Mouse (Mus musculus) forebrain, embryonic 15.5 days (tissue): Measurements from ENCODE around the gene Setd5. TPM values are rescaled to one million over a fixed set of nuclear protein-coding genes. Genes with fewer than 3 reads are reported as not detected.

Source experiments
- ATAC-seq: fragments of 200-750 bp; cut with Nextera tagmentation; replicated peaks from 2 replicates; pipeline ENCODE4 v1.8.0; 2017; ENCODE audit warnings: mild to moderate bottlenecking, moderate TSS enrichment, moderate library complexity
- H3K27ac ChIP-seq: fragments of 300-500 bp; sonication (generic); replicated peaks from 2 replicates; pipeline ENCODE4 v1.5.1; 2015; ENCODE audit warnings: mild to moderate bottlenecking, inconsistent platforms
- H3K27me3 ChIP-seq: fragments of 300-500 bp; sonication (generic); 2 replicates; pipeline ENCODE4 v1.6.1; 2015; ENCODE audit warnings: inconsistent platforms
- H3K36me3 ChIP-seq: fragments of 300-500 bp; sonication (generic); 2 replicates; pipeline ENCODE4 v1.6.1; 2015; ENCODE audit warnings: mild to moderate bottlenecking, inconsistent platforms
- H3K4me1 ChIP-seq: fragments of 300-500 bp; sonication (generic); 2 replicates; pipeline ENCODE4 v1.6.1; 2015; ENCODE audit warnings: inconsistent platforms
- H3K4me2 ChIP-seq: fragments of 300-500 bp; sonication (generic); replicated peaks from 2 replicates; pipeline ENCODE4 v1.6.1; 2015; ENCODE audit warnings: mild to moderate bottlenecking, inconsistent platforms
- H3K4me3 ChIP-seq: fragments of 300-500 bp; sonication (generic); 2 replicates; pipeline ENCODE4 v1.5.1; 2015; ENCODE audit warnings: mild to moderate bottlenecking, inconsistent platforms
- H3K9ac ChIP-seq: fragments of 300-500 bp; sonication (generic); replicated peaks from 2 replicates; pipeline ENCODE4 v1.6.1; 2015; ENCODE audit warnings: mild to moderate bottlenecking, inconsistent platforms
- H3K9me3 ChIP-seq: fragments of 300-500 bp; sonication (generic); 2 replicates; pipeline ENCODE4 v1.6.1; 2016; ENCODE audit warnings: inconsistent platforms
- WGBS: fragments of 180-500 bp; shearing (Covaris S2); methylation state at CpG from one replicate; pipeline ENCODE4 v1.1.7; 2015; ENCODE audit warnings: mixed read lengths; 5-methylcytosine and 5-hydroxymethylcytosine counted together
- polyA plus RNA-seq: library from polyadenylated mRNA; unstranded; fragments of >200 nt; fragmentation: Nextera tagmentation; extraction: Ambion mirVana; gene quantifications from 2 replicates; pipeline ENCODE4 v1.2.1, GENCODE M21; 2015

Gene Setd5
- polyA plus RNA-seq, 1 experiment from 2014 or later: 53.4 TPM

DNA sequence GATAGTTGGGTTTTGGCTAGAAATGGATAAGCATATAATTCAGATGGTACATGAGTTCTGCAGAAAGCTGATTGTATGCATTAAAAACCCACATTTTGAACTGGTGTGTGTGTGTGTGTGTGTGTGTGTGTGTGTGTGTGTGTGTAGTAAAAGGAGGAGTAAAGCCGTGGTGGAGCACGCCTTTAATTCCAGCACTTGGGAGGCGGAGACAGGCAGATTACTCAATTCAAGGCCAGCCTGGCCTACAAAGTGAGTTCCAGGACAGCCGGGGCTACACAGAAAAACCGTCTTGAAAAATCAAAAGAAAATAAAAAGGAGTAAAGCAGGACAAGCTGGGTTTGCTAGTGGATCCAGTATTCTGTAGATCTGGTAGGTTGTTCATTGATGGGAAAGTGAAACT is 20.5 kb downstream of the Setd5 start:
- Histone ChIP-seq H3K9ac (no peak overlapping the region), H3K4me2 (no peak overlapping the region), H3K27ac (no peak overlapping the region), H3K9me3 (no peaks in the 10 kb centered on the region), H3K36me3 (no peaks in the 10 kb centered on the region), H3K4me3 (no peak overlapping the region), H3K4me1 (peaks cover 20% of the 10 kb centered on the region), H3K27me3 (no peaks in the 10 kb centered on the region)
- no peak for ATAC-seq
- 89% methylated on average over 5 of the region's 5 CpGs for WGBS

DNA sequence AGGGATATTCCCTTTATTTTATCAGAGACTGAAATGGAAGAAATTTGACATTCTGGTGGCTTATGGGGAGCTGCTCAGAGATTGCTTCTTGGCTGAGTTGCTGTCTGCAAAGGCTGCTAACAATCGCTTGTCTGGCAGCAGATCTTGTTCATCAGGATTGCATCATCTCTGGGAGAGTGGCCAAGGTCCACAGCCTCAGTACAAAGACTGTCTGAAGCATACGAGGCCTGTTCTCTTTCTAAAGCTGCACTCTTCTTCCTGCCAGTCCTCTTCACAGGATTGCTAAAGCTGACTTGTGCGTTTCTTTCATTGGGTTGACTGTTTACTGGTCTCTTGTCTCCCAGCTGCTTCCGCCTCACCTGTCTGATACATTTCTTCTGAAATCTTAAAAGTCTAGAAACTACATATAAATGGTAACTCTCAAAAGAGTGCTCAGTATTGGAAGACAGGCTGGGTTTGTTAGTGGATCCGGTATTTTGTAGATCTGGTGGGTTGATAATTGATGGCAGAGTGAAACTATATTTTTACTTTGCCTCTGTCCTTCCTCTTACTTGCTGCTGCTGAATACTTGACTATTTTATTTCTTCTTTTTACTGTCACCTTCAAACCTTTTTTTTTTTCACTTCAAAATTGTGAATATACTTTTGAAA is 22.6 kb downstream of the Setd5 start:
- peak overlapping the region; percentile 6; the same call in 1 of the 2 replicates for H3K4me2 ChIP-seq
- ATAC-seq: peak; percentile 94
- no peaks in the 10 kb centered on the region for H3K9me3 ChIP-seq
- H3K27me3 ChIP-seq: no peaks in the 10 kb centered on the region
- WGBS: 12% methylated on average over 5 of the region's 5 CpGs
- H3K36me3 ChIP-seq: no peaks in the 10 kb centered on the region
- H3K9ac ChIP-seq: 0 out of 2 replicates have a peak overlapping the region, but pooled peaks have one; percentile 11
- no peak overlapping the region for H3K4me3 ChIP-seq
- peak overlapping the region; percentile 81 for H3K27ac ChIP-seq
- H3K4me1 ChIP-seq: peaks cover 20% of the 10 kb centered on the region

DNA sequence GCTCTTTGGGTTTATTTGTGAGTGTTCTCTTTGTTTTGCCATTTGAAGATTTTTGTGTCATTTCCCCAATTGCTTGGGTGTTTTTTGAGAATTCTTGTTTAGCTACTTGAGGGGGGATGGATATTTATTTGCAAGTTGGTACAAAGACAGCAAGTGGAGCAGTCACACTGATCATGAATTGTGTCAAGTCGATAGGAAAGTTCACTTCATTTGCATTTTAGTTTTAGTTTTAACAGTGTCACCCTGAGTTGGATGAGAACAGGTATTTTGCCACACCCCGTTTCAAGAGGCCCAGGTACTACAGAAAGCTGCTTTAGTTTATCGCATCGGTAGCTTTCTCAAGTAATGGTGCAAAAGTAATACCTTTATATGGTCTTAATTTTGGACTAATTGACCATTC is 25.4 kb downstream of the Setd5 start:
- ATAC-seq: no peak
- H3K9ac ChIP-seq: no peak overlapping the region
- no peaks in the 10 kb centered on the region for H3K9me3 ChIP-seq
- peaks cover 4% of the 10 kb centered on the region; the same call in 1 of the 2 replicates for H3K36me3 ChIP-seq
- no peak overlapping the region for H3K27ac ChIP-seq
- H3K4me2 ChIP-seq: no peak overlapping the region
- H3K4me3 ChIP-seq: no peak overlapping the region
- H3K27me3 ChIP-seq: no peaks in the 10 kb centered on the region
- H3K4me1 ChIP-seq: peaks cover 20% of the 10 kb centered on the region
- 81% methylated on average over 4 of the region's 4 CpGs for WGBS

DNA sequence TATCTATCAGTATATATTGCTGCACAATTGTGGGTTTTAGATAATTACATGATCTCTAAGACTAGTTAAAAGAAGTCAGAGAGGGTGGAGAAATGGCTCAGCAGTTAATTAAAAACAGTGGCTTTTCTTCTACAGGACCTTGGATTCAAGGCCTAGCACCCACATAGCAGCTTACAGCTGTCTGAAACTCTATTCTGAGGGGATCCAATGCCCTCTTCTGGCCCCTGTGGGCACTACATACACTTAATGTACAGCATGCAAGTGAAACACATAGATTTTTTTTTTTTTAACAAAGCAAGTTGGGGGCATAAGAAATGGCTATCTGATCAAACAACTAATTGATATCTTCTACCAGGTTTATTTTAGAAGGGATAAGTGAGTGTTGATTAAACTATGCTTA is 26.6 kb downstream of the Setd5 start:
- Histone ChIP-seq H3K4me3 (no peak overlapping the region), H3K36me3 (peaks cover 4% of the 10 kb centered on the region; the same call in 1 of the 2 replicates), H3K27ac (no peak overlapping the region), H3K9me3 (no peaks in the 10 kb centered on the region), H3K4me2 (no peak overlapping the region), H3K27me3 (no peaks in the 10 kb centered on the region), H3K4me1 (peaks cover 16% of the 10 kb centered on the region), H3K9ac (no peak overlapping the region)
- no peak for ATAC-seq

DNA sequence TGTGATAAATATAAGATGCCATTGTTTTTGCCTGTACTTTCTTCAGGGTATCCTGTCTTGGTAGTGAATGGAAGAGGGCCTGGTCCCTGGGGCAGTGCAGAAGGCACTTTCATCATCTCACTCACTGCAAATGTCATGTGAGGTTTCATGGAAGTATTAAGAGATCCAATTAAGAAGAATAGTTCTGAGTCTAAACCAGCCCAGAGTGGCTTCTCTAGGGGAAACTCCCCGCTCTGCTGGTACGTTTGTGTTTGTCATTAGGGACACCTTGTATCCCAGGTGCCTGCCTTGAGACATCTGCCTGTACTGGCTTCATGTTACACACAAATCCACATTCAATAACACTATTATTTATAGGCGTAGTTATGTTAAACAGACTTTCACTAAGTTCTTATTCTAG is 32.2 kb downstream of the Setd5 start:
- ATAC-seq: no peak
- Histone ChIP-seq H3K4me1 (no peaks in the 10 kb centered on the region), H3K4me3 (no peak overlapping the region), H3K36me3 (peaks cover 46% of the 10 kb centered on the region), H3K9ac (no peak overlapping the region), H3K27ac (no peak overlapping the region), H3K9me3 (no peaks in the 10 kb centered on the region), H3K4me2 (no peak overlapping the region), H3K27me3 (no peaks in the 10 kb centered on the region)
- WGBS: 87% methylated on average over 3 of the region's 3 CpGs

DNA sequence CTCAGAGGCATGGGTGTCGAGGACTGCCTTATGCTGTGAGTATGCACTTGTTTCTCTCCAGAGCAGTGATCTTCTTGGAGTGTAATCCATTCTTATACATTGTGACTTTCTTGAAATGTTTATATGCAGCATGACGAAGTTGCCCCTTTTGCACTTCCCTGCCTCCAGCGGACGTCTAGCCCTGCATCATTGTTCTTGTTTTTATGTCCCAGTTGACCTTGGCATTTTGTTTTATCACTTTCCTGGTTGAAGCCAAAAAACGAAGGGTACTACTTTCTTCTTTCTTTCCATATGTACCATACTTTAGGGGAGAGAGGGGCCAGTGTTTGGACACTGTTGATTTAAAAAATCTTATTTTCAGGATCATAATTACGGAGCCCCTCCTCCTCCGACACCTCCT is 32.8 kb downstream of the Setd5 start:
- Histone ChIP-seq H3K27ac (no peak overlapping the region), H3K27me3 (no peaks in the 10 kb centered on the region), H3K4me3 (no peak overlapping the region), H3K4me2 (no peak overlapping the region), H3K36me3 (peaks cover 52% of the 10 kb centered on the region), H3K4me1 (no peaks in the 10 kb centered on the region), H3K9ac (no peak overlapping the region), H3K9me3 (no peaks in the 10 kb centered on the region)
- 86% methylated on average over 7 of the region's 7 CpGs for WGBS
- ATAC-seq: no peak

DNA sequence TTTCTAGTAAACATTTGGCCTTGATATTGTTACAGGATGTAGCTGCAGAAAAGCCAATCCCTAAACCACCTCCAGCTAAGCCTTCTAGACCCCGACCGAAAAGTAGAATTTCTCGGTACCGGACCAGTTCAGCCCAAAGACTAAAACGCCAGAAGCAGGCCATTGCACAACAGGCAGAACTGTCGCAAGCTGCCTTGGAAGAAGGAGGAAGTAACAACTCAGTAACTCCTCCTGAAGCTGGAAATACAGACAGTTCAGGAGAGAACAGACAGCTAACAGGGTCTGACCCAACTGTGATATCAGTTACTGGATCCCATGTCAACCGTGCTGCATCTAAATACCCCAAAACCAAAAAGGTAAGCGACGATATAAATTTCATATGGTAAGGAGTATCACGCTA is 43.6 kb downstream of the Setd5 start:
- Histone ChIP-seq H3K27me3 (no peaks in the 10 kb centered on the region), H3K4me3 (no peak overlapping the region), H3K36me3 (peaks cover 78% of the 10 kb centered on the region), H3K9ac (no peak overlapping the region), H3K4me1 (no peaks in the 10 kb centered on the region), H3K9me3 (no peaks in the 10 kb centered on the region), H3K27ac (no peak overlapping the region), H3K4me2 (no peak overlapping the region)
- no peak for ATAC-seq
- WGBS: 91% methylated on average over 10 of the region's 10 CpGs

DNA sequence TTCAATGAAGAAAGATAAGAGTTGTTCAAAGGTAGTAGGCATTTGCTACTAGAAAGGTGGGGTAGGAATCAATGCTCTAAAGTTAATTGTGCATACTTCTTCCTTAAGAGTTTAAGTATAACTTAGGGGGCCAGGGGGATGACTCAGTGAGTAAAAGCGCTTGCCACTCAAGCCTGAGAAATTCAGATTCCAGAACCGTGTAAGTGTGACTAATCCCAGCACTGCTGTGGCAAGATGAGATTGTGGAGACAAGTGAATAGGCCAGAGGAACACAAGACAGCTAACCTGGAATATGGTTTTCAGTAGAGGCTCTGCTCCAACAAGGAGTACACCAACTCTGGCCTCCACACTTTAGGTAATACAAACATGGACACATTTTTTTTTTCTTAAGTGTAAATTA is 56.2 kb downstream of the Setd5 start:
- Histone ChIP-seq H3K27ac (no peak overlapping the region), H3K4me3 (no peak overlapping the region), H3K9ac (no peak overlapping the region), H3K27me3 (no peaks in the 10 kb centered on the region), H3K4me2 (no peak overlapping the region), H3K36me3 (peaks cover 51% of the 10 kb centered on the region), H3K4me1 (no peaks in the 10 kb centered on the region), H3K9me3 (no peaks in the 10 kb centered on the region)
- ATAC-seq: no peak
- 86% methylated on average over 2 of the region's 2 CpGs for WGBS

DNA sequence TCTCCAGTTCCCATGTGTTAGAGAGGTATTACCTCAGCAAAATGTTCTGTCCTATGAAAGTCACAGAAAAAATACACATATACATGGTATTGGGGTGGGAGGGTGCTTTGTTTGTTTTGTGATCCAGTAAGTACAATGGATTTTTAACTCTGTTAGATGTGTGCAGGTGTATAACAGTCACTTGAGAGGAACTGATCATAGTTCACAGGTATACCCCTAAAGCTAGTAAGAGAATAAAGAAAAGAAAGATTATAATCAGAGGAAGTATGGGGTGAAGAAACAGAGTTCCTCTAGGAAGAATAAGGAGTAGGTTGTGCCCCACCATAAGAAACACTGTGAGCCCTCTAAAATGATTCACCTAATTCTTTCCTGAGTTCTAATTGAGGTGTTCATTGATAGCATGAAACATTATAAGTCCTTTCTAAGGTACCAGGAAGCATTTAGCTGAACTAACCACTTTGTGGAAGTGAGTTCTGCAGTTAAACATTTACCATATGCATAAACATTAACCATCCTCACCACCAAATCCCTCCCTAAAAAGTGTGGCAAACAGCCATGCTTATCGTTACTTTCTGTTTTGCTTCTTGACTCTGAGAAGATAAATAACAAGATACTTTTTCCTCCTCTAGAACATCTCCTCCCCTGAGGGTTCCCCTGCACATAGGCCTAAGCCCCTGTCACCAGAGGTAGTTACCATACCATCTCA is 64.4 kb downstream of the Setd5 start:
- no peak overlapping the region for H3K27ac ChIP-seq
- H3K4me1 ChIP-seq: no peaks in the 10 kb centered on the region
- H3K4me2 ChIP-seq: no peak overlapping the region
- no peaks in the 10 kb centered on the region for H3K27me3 ChIP-seq
- H3K9ac ChIP-seq: no peak overlapping the region
- WGBS: 87% methylated on average over 1 of the region's 1 CpGs
- H3K4me3 ChIP-seq: no peak overlapping the region
- ATAC-seq: no peak
- no peaks in the 10 kb centered on the region for H3K9me3 ChIP-seq
- peaks cover 78% of the 10 kb centered on the region for H3K36me3 ChIP-seq

DNA sequence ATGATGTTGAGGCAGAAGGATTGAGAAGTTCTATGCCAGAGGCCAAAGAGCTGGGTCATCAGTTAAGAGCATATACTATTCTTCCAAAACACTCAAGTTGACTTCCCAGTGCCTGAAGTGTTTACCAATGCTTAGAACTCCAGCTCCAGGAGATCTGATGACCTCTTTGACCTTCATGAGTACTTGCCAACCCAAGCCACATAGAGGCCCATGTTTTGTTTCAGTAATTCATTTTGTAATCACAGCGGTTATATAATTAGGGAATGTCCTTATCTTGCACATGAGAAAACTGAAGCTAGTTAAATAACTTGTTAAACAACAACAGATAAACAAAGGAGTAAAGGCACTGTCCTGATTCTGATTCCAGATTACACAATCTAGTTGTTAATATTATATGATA is 67.6 kb downstream of the Setd5 start:
- Histone ChIP-seq H3K4me3 (no peak overlapping the region), H3K4me2 (no peak overlapping the region), H3K36me3 (peaks cover 81% of the 10 kb centered on the region), H3K27ac (no peak overlapping the region), H3K9ac (no peak overlapping the region), H3K4me1 (no peaks in the 10 kb centered on the region), H3K9me3 (no peaks in the 10 kb centered on the region), H3K27me3 (no peaks in the 10 kb centered on the region)
- ATAC-seq: no peak
- WGBS: 88% methylated on average over 1 of the region's 1 CpGs

DNA sequence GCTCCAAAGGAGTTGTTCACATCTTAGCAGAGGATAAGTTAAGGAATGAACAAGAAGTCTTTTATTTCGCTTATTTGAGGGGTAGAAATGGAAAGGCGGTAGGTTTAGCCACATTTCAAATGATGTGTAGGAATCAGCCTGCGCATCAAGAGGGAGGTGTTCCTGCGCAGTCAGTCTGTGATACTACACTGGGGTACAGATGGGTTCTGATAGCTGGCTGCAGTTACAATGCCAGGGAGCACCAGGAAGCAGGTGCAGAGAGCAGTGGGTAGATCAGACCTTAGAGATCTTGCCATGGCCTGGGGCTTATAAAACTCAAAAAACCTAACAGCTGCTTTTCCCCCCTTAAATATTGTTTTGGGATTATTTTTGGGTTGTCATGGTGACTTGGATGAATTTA is 68.1 kb downstream of the Setd5 start:
- H3K36me3 ChIP-seq: peaks cover 85% of the 10 kb centered on the region
- H3K4me3 ChIP-seq: no peak overlapping the region
- 95% methylated on average over 4 of the region's 4 CpGs for WGBS
- ATAC-seq: no peak
- no peaks in the 10 kb centered on the region for H3K9me3 ChIP-seq
- no peaks in the 10 kb centered on the region for H3K27me3 ChIP-seq
- no peaks in the 10 kb centered on the region for H3K4me1 ChIP-seq
- H3K9ac ChIP-seq: no peak overlapping the region
- H3K27ac ChIP-seq: no peak overlapping the region
- H3K4me2 ChIP-seq: no peak overlapping the region

DNA sequence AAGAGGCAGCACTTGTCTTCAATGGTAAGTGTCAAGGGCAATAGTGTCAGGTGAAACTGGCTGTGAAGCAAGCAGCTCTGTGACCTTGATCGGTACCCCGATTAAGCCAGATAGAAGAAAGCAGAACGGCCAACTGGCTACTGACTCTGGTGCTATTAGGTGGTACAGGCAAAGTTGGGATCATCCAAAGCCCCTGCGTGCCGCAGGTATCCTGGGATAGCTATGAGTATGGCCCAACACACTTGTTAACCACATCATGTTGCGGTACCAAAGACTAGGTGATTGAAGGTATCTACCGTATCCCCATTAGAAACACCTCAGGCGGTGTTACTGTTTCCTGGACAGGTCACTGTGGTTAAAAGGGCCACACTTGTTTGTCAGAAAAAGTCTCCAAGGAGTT is 76.9 kb downstream of the Setd5 start:
- WGBS: 96% methylated on average over 8 of the region's 8 CpGs
- Histone ChIP-seq H3K9me3 (no peaks in the 10 kb centered on the region), H3K27ac (no peak overlapping the region), H3K36me3 (peaks cover 68% of the 10 kb centered on the region), H3K9ac (no peak overlapping the region), H3K27me3 (no peaks in the 10 kb centered on the region), H3K4me1 (no peaks in the 10 kb centered on the region), H3K4me3 (no peak overlapping the region), H3K4me2 (no peak overlapping the region)
- no peak for ATAC-seq

DNA sequence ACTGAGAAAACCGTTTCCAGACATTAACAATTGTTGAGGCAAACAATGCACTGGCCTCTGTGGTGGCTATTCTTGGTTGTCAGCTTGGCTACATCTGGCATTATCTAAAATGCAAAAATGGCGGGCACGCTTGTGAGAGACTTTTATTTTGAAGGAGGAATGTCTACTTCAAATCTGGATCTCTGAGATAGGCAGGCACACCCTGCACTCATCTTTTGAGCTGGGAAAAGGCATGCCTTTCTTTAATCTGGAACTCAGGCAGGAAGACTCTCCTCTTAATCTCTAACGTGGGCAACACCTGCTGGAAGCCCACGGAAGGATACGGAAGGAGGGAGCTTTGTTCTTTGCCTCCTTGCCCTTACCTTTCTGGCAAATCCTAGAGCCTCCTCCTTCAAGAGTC is 77.7 kb downstream of the Setd5 start:
- Histone ChIP-seq H3K36me3 (peaks cover 60% of the 10 kb centered on the region), H3K27ac (no peak overlapping the region), H3K4me2 (no peak overlapping the region), H3K27me3 (no peaks in the 10 kb centered on the region), H3K9me3 (no peaks in the 10 kb centered on the region), H3K9ac (no peak overlapping the region), H3K4me3 (no peak overlapping the region), H3K4me1 (no peaks in the 10 kb centered on the region)
- no peak for ATAC-seq
- 84% methylated on average over 6 of the region's 6 CpGs for WGBS
